Mouse (Mus musculus) CH12.LX (cell line): ENCODE measurements around the gene Lrch3. TPM values are rescaled to one million over a fixed set of nuclear protein-coding genes. Genes with fewer than 3 reads are reported as not detected.

ENCODE experiments used
- DNase-seq: peaks from one replicate; pipeline ENCODE4 v3.0.0-alpha.2; 2013; ENCODE audit errors: extremely low read depth
- H3K27ac ChIP-seq: 2 replicates; pipeline ENCODE4 v1.5.1; 2012; ENCODE audit warnings: low read depth, mild to moderate bottlenecking, control low read depth, moderate library complexity; ENCODE audit not compliant: insufficient read depth
- H3K27me3 ChIP-seq: replicated peaks from 2 replicates; pipeline ENCODE3; 2012; ENCODE audit warnings: inconsistent platforms
- H3K36me3 ChIP-seq, 2 experiments: replicated peaks in 1 of 2; 2 replicates each; pipeline versions ENCODE3 to v1.6.1; 2012; ENCODE audit warnings: inconsistent platforms in 1 of 2, low read length in 1 of 2, mild to moderate bottlenecking in 1 of 2, mixed read lengths in 1 of 2, moderate library complexity in 1 of 2; ENCODE audit not compliant: control insufficient read depth in 1 of 2, insufficient read depth in 1 of 2
- H3K4me1 ChIP-seq, 2 experiments: 2 replicates each; pipeline ENCODE4 v1.6.1; 2012; ENCODE audit warnings: inconsistent platforms in 1 of 2, moderate library complexity in 1 of 2; ENCODE audit not compliant: insufficient read depth in 2 of 2, control insufficient read depth in 1 of 2
- H3K4me2 ChIP-seq: 2 replicates; pipeline ENCODE4 v1.6.1; 2012; ENCODE audit warnings: low read depth, mild to moderate bottlenecking, control low read depth; ENCODE audit not compliant: poor library complexity, insufficient read depth, severe bottlenecking
- H3K4me3 ChIP-seq, 3 experiments: fragments of 150-350 bp in 1 of 3; sonication (generic) in 1 of 3; replicated peaks in 1 of 3; 2 replicates each; pipeline versions ENCODE3 to v1.5.1; 2011 to 2012; ENCODE audit warnings: low read depth in 2 of 3, low read length in 2 of 3, mild to moderate bottlenecking in 2 of 3, moderate library complexity in 2 of 3, control low read depth in 1 of 3, improper control_type of control experiment in 1 of 3, inconsistent platforms in 1 of 3, mixed read lengths in 1 of 3; ENCODE audit not compliant: poor library complexity in 1 of 3
- H3K79me2 ChIP-seq: replicated peaks from 2 replicates; pipeline ENCODE4 v1.6.1; 2012; ENCODE audit warnings: mild to moderate bottlenecking, moderate library complexity; ENCODE audit not compliant: control insufficient read depth, poor library complexity, insufficient read depth, severe bottlenecking; ENCODE audit errors: extremely low read depth
- H3K9ac ChIP-seq: 2 replicates; pipeline ENCODE4 v1.6.1; 2012; ENCODE audit warnings: low read depth, mild to moderate bottlenecking, control low read depth, moderate library complexity; ENCODE audit not compliant: insufficient read depth
- H3K9me3 ChIP-seq: replicated peaks from 2 replicates; pipeline ENCODE3; 2012; ENCODE audit warnings: low read length, inconsistent platforms, mixed read lengths
- CTCF ChIP-seq, 2 experiments: IDR thresholded peaks in 1 of 2; conservative IDR thresholded peaks in 1 of 2; 2 replicates each; pipeline ENCODE4 v1.5.1; 2011 to 2012; ENCODE audit warnings: low read depth in 2 of 2, low read length in 2 of 2, improper control_type of control experiment in 1 of 2, inconsistent platforms in 1 of 2, mild to moderate bottlenecking in 1 of 2, moderate library complexity in 1 of 2
- EP300 ChIP-seq: IDR thresholded peaks from 2 replicates; pipeline ENCODE4 v1.6.1; 2011; ENCODE audit warnings: low read length, improper control_type of control experiment
- ETS1 ChIP-seq: conservative IDR thresholded peaks from 2 replicates; pipeline ENCODE4 v1.6.1; 2012; ENCODE audit warnings: low read depth, mild to moderate bottlenecking, inconsistent platforms, low read length, improper control_type of control experiment, moderate library complexity
- IRF4 ChIP-seq: IDR thresholded peaks from 2 replicates; pipeline ENCODE4 v1.6.1; 2014; ENCODE audit warnings: low read depth, mild to moderate bottlenecking, inconsistent platforms, low read length, improper control_type of control experiment
- JUND ChIP-seq: conservative IDR thresholded peaks from 2 replicates; pipeline ENCODE4 v1.6.1; 2011; ENCODE audit warnings: low read depth, low read length, improper control_type of control experiment
- RAD21 ChIP-seq: IDR thresholded peaks from 2 replicates; pipeline ENCODE4 v1.6.1; 2011; ENCODE audit warnings: low read depth, mild to moderate bottlenecking, low read length, improper control_type of control experiment, moderate library complexity
- SMC3 ChIP-seq: IDR thresholded peaks from 2 replicates; pipeline ENCODE4 v1.6.1; 2011; ENCODE audit warnings: low read depth, low read length, improper control_type of control experiment
- ZC3H11A ChIP-seq: IDR thresholded peaks from 2 replicates; pipeline ENCODE4 v1.6.1; 2012; ENCODE audit warnings: low read depth, mild to moderate bottlenecking, inconsistent platforms, low read length, improper control_type of control experiment
- ZMIZ1 ChIP-seq: IDR thresholded peaks from 2 replicates; pipeline ENCODE4 v1.6.1; 2012; ENCODE audit warnings: low read depth, mild to moderate bottlenecking, inconsistent platforms, low read length, improper control_type of control experiment
- ZNF384 ChIP-seq: IDR thresholded peaks from 2 replicates; pipeline ENCODE4 v1.6.1; 2012; ENCODE audit warnings: low read depth, low read length, improper control_type of control experiment, inconsistent platforms
- dilution Hi-C: fragments of 300-500 bp; cut with MboI; formaldehyde crosslinking; loops from 2 replicates; pipeline ENCODE4 v1.14.3; 2020; ENCODE audit warnings: low sequenced_read_pairs; ENCODE audit not compliant: extremely low pct_unique_long_range_greater_than_20kb, extremely low pct_ligation_motif_present
- in situ Hi-C: fragments of 300-500 bp; cut with MboI; formaldehyde crosslinking; loops from 3 replicates; pipeline ENCODE4 v1.14.3; 2019; ENCODE audit warnings: low sequenced_read_pairs, low pct_ligation_motif_present, low pct_unique_long_range_greater_than_20kb, mixed read lengths
- polyA plus RNA-seq: library from polyadenylated mRNA; unstranded; fragments of >175 nt; gene quantifications from 2 replicates; pipeline ENCODE4 v1.2.1, GENCODE M21; 2012; ENCODE audit warnings: low read depth; ENCODE audit not compliant: insufficient read length
- total RNA-seq, 2 experiments: library from RNA; depleted of rRNA; stranded (reverse); fragments of 300-350 nt in 1 of 2; fragments of >200 nt in 1 of 2; gene quantifications; 2 replicates each; pipeline ENCODE4 v1.2.3; 2012 to 2014

Lrch3 gene
- total and polyA plus RNA-seq, 3 experiments = 11.9 to 20.7 (median 16.1) TPM

GRCm38 (mm10) chr16:32956889-32957288 is 43.0 kb downstream of the Lrch3 start:
- H3K9ac ChIP-seq = no peak overlapping the region
- peaks cover 0 to 16% of the 10 kb centered on the region in 2 experiments; a peak in 2 of 4 replicates for H3K4me1 ChIP-seq
- peaks cover 27 to 63% of the 10 kb centered on the region in 2 experiments for H3K36me3 ChIP-seq
- no peak overlapping the region for H3K27ac ChIP-seq
- no peak overlapping the region for H3K4me2 ChIP-seq
- in situ Hi-C loops = no loop called here
- H3K4me3 ChIP-seq = no peak overlapping the region
- no peak for DNase-seq
- no peaks in the 10 kb centered on the region for H3K27me3 ChIP-seq
- peak; percentile 40 for TF ChIP-seq SMC3
- no peak for TF ChIP-seq ZC3H11A
- no peak for TF ChIP-seq ZNF384
- TF ChIP-seq IRF4 = peak; percentile 71
- TF ChIP-seq CTCF (conservative IDR thresholded peaks at IDR 0.05 in 1 of 2, IDR thresholded peaks at IDR 0.05 in 1 of 2; ENCODE audit: low read depth in 2 of 2, low read length in 2 of 2) = peak in 1 of 2 experiments; percentile 53; a peak in 2 of 4 replicates
- peak; percentile 17 for TF ChIP-seq RAD21
- no peak for TF ChIP-seq JUND
- dilution Hi-C loops = no loop called here
- no peaks in the 10 kb centered on the region for H3K9me3 ChIP-seq
- no peaks in the 10 kb centered on the region for H3K79me2 ChIP-seq

- Histone ChIP-seq H3K27me3 (no peaks in the 10 kb centered on the region), H3K27ac (no peak overlapping the region), H3K9me3 (no peaks in the 10 kb centered on the region), H3K4me3 (no peak overlapping the region), H3K4me2 (no peak overlapping the region), H3K36me3 (peaks cover 18 to 46% of the 10 kb centered on the region in 2 experiments), H3K9ac (no peak overlapping the region), H3K4me1 (peaks cover 4 to 25% of the 10 kb centered on the region in 2 experiments; a peak in 3 of 4 replicates), H3K79me2 (no peaks in the 10 kb centered on the region)
- DNase-seq = peak; percentile 78
- in situ Hi-C loops (no loop called here), dilution Hi-C loops (no loop called here)
- no peak for TF ChIP-seq SMC3
- 0 out of 2 replicates have a peak, but pooled peaks have one; percentile 23 for TF ChIP-seq ETS1
- TF ChIP-seq IRF4 = no peak
- no peak for TF ChIP-seq ZMIZ1
Observed at GRCm38 (mm10) chr16:32972535-32972934, 58.6 kb downstream of the Lrch3 start.

DNA sequence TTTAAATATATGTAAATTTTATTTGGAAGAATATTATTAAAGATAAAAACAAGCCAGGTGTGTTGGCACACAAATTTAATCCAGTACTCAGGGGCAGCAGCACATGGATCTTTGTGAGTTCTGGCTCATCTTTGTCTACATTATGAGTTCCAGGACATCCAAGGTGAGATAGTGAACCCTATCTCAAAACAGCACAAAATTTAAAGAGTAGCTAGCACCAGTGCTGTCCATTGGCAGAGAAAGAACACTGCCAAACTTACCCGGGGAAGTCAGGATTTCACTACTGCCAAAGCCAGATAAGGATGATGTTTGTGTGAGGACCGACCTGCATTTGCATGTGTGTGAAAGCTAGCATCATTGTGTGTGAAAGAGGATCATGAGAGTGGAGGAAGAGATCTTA is 59.1 kb downstream of the Lrch3 start:
- H3K79me2 ChIP-seq = no peaks in the 10 kb centered on the region
- TF ChIP-seq ZNF384 (no peak), EP300 (no peak)
- no peak overlapping the region for H3K4me2 ChIP-seq
- H3K4me3 ChIP-seq = no peak overlapping the region
- no peak overlapping the region for H3K27ac ChIP-seq
- no peak overlapping the region for H3K9ac ChIP-seq
- DNase-seq = no peak
- peaks cover 19 to 50% of the 10 kb centered on the region in 2 experiments for H3K36me3 ChIP-seq
- H3K27me3 ChIP-seq = no peaks in the 10 kb centered on the region
- in situ Hi-C loops (no loop called here), dilution Hi-C loops (no loop called here)
- H3K4me1 ChIP-seq = peaks cover 4 to 30% of the 10 kb centered on the region in 2 experiments; a peak in 3 of 4 replicates
- H3K9me3 ChIP-seq = no peaks in the 10 kb centered on the region
